Mouse (Mus musculus) layer of hippocampus, adult 18-20 months (tissue): Measurements from ENCODE around the gene Clns1a. TPM values are rescaled to one million over a fixed set of nuclear protein-coding genes. Genes with fewer than 3 reads are reported as not detected.

ENCODE experiments used
- DNase-seq, 2 experiments: peaks; one replicate each; pipeline ENCODE4 v3.0.0; 2022; ENCODE audit warnings: low spot score in 2 of 2
- long read RNA-seq: library from polyadenylated mRNA; stranded (forward); transcript quantifications from one replicate; pipeline ENCODE4 v2.0.0, GENCODE M21; 2021
- total RNA-seq, 2 experiments: library from RNA; stranded (reverse); gene quantifications; 2 replicates each; pipeline ENCODE4 v1.2.3; 2021

Gene Clns1a
- total RNA-seq: 10 to 100 TPM; 90.6 to 97.5 TPM
- long read RNA-seq, transcript Clns1a-203 (1 exons, 3,002 nt): minor isoform, 26 of 107 reads
- long read RNA-seq, transcript Clns1a-201 (7 exons, 1,504 nt): major isoform, 79 of 107 reads
- long read RNA-seq, partial matches to known transcripts: 1 of 107 reads
- long read RNA-seq, other reads (novel, unspliced or antisense): 1 of 107 reads

DNA sequence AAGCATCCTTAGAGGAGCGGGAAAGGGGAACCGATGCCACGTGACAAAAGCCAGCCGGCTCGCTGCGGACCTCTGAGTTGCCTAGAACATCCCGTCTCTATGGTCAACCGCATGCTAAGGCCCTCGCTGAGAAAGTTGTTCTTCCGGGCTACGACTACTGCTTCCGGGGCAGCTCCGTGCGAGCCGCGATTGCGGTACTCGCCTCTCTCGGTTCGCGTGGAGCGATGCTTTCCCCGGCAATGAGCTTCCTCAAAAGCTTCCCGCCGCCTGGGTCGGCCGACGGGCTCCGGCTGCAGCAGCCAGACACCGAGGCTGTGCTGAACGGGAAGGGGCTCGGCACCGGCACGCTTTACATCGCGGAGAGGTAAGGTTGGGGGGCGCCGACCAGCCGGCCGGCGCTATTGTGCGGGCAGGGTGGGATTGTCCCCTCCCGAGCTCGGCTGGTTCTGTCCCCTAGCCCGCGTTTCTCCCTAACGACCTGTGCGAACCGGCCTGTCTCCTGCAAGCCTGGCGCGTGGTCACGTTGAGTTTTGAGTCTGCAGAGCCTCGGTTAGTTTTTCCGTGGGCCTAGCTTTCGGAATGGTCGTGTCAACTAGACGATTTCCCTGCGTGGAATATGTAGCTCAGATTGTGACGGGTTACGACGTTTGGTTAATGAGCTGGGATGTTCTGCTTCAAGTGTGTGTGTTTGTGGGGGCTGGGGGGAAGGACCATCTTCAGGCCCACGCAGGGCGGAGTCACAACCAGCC is at the start of gene Clns1a:
Gene Clns1a, plus strand, starts transcription at position 129 of the 749 bp plus-strand sequence.
- DNase-seq: peak; percentile 87 to 95

DNA sequence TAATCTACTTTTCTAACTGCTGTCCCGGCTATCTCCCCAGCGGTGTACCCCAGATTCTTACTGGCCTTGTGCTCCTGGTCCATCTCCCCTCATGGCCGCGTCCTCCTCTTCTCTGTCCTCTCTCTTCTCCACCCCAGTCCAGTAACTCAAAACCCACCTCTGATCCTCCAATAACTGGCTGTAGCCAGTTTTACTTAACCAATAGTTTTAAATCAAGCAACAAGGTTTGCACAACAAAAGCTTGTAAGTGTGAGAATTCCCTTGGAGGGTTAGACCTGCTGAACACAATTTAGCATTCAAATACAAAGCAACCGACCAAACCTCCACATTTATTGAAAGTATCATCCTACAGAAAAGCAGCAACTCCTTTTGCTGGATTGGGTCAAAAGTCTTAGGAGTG is 48.8 kb upstream of the Clns1a start:
- no peak for DNase-seq

DNA sequence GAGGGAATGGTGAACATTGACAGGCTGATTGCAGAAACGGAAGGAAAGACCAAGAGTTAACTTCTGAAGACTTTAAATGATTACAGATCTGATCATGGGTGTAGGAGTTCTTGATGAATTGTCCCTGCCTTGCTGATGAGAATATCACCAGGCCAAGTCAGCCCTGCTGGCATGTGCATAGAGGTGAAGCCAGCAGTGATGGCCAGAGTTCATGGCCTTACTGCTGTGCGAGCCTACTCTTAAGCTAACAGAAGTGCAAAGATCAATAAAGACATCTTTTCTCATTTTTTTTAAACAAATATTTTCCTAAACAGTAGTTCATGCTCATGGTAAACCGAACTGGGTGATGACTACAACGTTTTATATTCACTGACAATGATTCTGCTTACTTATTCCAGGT is 45.7 kb upstream of the Clns1a start:
- no peak for DNase-seq

DNA sequence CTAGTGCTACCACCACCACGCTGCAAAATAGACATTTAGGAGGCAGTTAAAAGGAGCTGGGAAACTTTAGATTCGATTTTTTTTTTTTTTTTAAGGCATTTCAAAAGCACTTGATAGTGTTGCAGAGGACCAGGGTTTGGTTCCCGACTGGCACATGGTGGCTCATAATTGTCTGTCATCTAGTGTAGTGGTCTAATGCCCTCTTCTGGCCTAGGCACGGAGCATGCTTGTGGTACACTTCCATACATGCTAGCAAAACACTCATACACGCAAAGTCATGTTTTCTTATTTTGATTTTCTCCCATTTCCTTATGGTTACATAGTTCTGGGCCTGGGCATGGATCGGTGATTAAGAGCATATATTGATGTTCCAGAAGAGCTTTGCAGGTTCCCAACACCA is 40.3 kb upstream of the Clns1a start:
- no peak for DNase-seq

DNA sequence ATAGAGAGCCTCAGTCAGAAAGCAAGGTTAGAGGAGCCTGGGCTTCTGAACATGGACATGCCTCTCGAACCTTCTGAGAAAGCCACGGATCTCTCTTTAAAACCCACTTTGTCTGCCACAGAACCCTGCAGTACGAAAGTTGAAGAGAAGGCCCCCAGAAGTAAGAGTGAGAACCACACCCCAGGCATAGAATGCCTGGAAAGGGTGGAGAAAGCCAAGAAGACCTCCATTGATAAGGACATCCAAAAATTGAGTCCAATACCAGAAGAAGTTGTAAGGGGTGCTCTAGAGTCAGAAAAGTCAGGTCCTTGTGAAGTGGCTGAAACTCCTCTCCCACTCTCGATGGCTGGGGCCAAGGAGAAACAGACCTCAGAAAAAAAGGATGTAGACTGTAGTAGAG is 34.8 kb upstream of the Clns1a start:
- DNase-seq: no peak

DNA sequence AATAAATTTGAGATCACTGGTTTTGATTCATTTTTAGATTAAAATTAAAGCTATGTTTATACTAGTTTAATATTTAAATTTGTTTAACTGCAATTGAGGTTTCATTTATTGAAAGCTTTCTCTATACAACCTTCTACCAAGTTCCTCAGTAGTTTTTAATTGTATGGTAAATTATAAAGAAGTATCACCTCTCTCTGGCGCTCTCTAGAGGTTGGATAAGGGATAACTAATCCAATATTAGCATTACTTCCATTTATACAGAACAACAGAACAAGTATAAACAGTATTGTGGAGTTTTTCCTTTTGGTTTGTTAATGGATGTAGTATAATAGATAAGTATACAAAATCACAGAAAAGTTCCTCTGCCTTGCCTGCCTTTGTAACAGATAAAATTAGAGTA is 17.2 kb upstream of the Clns1a start:
- DNase-seq: peak in 1 of 2 experiments; percentile 35

DNA sequence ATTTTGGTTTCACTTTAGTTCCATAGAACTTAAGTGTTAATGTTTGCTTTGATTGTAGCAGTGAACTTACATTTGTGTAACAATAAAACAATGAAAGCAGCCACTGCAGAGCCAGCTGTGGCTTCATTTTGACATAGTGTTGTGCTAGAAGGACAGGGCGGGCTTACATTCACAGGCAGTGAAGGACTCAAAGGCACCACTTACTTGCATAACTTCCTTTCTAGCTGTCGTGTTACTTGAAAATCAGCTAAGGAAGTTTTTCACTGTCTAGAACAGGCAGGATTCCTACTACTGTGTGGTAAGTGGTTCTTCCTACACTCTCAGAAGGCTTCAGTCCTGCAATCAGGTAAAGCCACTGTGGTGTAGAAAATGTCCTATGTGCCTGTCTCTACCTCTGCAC is 8.6 kb upstream of the Clns1a start:
- DNase-seq: no peak

DNA sequence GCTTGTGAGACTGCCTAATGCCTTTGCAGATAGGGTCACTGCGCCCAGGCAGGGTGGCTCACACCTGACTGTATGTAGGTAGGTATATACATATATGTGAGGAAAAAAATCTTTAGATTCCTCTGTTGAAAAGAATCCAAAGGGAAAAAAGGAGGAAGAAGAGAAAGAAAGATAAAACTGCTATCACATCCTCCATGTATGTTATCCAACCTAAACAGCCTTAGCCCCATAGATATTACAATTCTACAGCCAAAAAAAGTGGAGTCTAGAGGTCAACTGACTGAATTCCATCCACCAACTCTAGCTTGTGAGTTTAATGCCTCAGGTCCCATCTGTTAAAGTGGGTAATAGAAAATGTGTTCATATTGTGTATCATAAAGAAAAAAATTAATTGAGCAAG is 993 bp upstream of the Clns1a start:
- no peak for DNase-seq

DNA sequence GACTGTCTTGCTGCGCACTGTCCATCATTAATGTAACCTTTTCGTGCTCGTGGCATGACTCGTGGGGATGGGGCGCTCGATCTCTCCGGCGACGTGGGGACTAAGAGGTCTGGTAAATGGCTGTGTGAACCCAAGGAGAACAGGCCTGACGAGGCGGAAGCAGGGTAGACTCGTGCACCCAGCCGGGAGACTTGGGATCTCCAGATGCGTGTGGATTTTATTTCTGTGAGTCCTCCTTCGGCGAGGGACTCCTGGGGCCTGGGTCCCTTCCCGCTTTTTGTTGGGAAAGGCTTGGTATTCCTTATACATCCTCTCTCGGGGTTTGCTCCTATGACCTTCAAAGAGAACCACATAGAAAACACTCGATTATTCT is 315 bp upstream of the Clns1a start:
- DNase-seq: no peak

DNA sequence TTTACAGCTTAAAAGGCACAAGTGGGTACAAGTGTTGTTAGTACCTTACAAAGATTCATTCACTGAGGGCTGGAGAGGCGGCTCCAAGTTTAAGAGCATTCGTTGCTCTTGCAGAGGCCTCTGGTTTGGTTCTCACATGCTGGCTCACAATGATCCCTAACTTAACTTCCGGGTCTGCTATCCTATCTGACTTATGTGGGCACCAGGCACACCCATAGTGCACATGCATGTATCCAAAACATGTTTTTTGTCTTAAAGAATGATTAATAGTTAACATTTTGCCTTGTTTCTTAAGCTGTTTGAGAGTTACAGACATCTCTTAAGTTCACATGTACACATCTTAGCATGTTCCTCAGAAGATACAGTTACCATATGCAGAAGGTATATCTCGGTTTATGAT is 3.7 kb downstream of the Clns1a start:
- no peak for DNase-seq

DNA sequence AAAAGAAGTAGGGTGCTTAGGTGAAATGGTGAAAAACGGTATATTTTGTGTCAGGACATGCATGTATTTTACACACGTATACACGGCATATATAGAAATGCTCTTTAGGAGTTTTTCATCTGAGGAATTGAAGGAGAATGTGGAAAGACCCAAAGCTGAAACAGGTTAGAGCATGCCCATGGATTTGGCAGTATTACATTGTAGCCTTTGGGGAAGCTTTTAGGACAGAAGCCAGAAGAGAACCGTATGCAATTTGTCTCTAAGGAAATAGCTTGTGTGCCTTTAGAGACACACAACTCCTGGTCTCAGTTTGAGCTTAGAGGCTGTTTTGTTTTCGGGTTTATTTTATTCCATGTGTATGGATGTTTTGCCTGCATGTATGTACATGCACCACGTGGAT is 4.7 kb downstream of the Clns1a start:
- DNase-seq: no peak

DNA sequence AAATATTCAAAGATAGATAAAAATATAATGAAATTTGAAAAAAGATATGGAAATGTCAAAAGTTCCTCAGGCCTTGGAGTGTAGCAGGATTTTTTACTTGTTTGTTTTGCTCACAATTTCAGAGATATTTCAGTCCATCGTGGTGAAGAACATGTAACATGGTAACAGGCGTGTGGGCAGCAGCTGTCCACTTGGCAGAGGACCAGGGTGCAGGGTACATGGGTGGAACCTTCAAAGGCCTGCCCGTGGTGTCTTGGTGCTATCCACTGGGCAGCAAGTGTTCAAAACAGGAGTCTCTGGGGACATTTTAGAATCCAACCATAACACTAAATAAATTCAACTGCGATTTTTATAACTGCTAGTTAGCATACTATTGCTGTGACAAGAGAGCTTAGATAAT is 10.7 kb downstream of the Clns1a start:
- no peak for DNase-seq

DNA sequence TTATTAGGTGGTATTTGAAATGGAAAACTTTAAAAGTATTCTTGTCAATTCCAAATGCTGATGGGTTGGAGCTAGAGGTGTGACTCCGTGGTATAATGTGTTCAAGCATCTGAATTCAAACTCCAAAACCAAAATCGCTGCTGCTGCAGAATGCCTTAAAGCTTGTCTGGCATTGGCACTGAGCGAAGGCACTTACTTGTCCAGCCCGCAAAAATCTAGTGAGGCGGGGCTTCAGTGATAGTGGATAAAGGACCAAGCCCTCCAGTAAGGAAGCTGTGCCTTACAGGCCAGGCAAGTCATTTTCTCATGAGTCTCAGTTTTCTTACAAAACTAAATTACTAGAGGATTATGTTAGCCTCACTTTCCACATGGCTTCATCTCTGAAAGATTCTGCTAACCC is 11.4 kb downstream of the Clns1a start:
- no peak for DNase-seq

DNA sequence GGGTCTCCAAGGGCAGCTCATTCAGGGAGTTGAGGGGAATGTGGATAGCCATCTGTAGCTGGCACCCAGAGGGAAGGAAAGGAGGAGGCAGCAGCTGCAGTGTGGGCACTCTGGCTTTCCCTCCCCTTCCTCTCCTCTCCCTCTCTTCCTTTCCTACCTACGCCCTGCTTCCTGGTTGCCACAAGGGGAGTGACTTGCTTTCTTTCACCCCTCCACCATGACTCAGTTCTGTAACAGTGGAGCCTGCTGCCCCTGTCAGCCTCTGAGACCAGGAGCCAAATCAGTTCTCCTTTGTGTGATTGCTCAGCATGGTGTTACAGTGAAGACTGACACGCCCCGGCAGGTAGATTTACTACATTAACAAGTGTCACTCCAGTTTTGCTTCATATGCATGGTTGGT is 12.8 kb downstream of the Clns1a start:
- peak; percentile 46 to 70 for DNase-seq

DNA sequence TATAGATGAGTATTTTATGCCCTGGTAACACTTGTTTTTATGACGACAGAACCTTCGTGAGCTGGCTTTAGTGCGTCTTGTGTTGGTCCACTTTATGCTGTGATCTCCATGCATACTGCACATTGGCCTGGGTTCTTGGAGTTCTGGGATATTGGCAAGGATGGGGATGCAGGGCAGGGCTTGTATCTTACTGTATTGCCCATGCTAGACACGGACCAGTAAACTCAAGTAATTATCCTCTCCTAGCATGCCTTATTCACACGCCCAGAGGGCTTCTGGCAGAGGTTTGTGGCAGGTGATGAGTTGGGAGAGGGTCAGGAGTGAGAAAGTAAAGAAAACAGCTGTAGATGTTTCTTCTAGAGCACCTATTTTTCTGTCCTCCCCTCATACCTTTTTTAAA is 18.2 kb downstream of the Clns1a start:
- DNase-seq: no peak

DNA sequence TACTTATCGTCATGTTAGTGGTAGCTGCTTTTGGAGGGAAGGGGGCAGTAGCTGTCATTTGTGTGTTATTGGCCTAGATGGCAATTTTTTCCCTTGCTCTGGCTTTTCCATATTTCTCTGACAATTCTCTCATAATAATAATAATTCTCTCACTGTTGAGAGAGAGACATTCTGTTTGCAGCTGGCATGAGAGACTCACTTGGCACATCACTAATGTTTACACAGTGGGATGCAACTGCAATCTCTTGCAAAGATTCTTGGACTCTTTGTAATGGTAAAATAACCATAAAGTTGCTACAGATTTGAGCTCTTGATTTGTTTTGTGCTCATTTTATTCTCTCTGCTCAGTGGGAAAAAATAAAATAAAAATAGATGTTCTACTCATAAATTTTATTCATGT is 20.9 kb downstream of the Clns1a start:
- no peak for DNase-seq

DNA sequence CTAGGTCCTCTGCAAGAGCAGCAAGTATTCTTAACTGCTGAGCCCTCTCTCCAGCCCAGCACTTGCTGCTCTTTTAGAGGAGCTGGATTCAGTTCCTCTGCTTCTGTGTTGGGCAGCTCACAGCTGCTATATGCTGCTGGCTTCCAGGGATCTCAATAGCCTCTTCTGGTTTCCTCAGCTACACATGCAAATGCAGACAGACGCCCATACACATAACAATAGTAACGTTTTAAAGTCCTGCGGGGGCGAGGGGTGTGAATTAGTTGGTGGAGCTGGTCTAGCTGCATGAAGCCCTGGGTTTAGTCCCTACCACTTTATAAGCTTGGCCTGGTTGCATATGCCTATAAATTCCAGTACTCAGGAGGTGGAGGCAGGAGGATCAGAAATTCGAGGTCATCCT is 22.6 kb downstream of the Clns1a start:
- no peak for DNase-seq

DNA sequence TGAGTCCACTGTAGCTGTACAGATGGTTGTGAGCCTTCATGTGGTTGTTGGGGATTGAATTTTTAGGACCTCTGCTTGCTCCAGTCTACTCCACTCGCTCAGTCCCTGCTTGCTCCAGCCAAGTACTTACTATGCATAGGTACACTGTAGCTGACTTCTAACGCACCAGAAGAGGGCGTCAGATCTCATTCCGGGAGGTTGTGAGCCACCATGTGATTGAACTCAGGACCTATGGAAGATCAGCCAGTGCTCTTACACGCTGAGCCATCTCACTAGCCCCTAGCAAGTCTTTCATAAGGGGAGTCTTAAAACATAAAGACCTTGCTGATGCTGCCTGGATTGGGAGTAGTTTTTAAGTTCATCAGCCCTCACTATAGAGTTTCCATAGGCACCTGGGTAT is 23.7 kb downstream of the Clns1a start:
- DNase-seq: no peak

DNA sequence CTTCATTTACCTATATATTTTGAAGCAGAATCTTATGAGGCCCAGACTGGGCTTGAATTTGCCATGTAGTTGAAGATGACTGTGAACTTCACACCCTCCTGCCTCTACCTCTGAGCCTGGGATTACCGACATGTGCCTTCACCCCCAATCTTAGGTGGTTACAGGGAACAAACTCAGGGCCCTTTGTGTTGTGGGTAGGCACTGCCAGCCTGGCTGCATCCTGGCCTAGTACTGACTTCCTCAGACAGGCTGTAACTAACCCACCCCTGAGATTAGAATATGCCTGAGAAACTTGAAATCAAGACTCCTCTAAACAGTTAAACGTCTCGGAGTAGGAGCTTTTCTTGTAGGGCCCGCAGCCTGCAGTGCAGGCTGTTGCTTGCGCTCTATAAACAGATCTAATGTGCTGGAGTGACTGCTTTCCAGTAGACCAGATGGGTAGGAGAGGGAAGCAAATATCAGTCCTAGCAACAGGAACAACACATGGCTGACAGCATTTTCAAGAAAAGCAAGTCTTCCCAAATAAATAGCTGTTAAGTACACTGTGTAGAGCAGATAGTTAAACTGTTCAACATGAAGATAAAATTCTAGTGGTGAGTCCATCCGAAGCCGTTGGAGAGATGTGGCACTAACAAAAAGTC is 26.0 kb downstream of the Clns1a start:
- peak; percentile 58 to 76 for DNase-seq

DNA sequence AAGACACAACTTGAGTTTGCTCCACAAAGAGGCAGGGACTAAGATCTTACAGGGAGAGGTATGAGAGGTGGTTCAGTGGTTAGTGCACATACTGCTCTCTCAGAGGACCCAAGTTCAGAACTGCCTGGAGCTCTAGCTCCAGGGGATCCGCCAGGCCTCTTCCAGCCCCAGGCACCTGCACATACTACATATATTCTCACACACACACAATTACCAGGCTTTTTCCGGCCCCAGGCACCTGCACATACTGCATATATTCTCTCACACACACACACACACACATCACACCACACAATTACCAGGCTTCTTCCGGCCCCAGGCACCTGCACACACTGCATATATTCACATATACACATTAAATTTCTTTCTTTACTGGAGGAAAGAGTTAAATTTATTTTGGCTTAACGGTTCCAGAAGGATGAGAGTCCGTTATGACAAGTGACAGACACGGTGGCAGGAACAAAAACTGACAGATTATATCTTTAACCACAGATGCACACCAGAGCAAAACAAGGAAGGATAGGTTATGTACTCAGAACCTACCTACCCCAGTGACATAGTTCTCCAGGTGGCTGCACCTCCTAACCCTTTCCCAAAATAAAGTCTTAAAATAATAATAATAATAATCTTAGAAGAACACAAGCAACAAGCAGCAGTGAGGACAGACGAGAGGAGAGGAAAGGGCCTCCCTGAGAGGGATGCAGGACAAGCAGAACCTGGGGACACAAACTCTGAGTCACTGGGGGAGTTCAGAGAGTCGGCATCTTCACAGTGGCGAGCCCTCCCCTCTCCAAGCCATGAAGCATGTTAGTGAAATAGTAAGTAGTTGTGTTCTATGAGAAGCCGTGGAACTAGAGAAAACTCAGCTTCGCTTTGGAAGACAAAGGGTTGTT is 27.5 kb downstream of the Clns1a start:
- no peak for DNase-seq

DNA sequence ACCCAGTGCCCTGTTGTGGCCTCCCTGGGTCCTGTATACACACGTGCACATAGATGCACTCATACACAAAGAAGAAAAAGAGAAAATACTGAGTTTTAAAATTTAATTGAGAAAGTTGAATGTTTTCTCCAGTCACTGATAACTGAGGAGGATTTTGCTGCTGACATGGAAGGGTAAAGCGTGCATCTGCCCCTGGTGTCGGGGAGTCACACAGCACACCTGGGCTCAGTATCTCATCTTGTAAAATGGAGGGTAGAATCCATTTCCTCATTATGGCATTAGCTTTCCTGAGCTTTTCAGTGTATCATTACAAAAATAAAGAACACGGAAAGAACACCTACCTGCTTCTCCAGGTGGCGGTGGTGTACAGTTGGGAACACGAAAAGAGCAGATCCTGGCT is 29.0 kb downstream of the Clns1a start:
- no peak for DNase-seq

DNA sequence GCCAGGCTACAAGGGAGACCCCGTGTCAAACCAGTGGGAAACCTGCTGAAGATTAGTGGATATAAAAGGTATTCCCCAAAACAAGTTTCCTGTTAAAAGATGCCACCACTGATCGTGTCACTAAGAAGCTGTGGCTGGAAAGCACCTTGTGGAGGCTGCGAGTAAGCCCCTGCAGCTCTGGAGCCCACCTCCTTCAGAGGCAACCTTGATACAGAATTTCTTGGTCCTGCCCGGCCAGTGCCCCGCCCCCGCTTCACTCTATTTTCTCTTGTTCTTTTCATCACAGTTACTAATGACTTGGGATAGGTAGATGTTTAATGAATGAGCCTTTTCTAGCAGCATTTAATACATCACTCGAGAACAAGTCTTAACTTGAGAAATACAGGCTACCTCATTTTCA is 29.6 kb downstream of the Clns1a start:
- no peak for DNase-seq
